Mouse (Mus musculus) forebrain, embryonic 15.5 days (tissue): Measurements from ENCODE around the gene Liph. TPM values are rescaled to one million over a fixed set of nuclear protein-coding genes. Genes with fewer than 3 reads are reported as not detected.

Experiments
- ATAC-seq: fragments of 200-750 bp; cut with Nextera tagmentation; replicated peaks from 2 replicates; pipeline ENCODE4 v1.8.0; 2017; ENCODE audit warnings: mild to moderate bottlenecking, moderate TSS enrichment, moderate library complexity
- H3K27ac ChIP-seq: fragments of 300-500 bp; sonication (generic); replicated peaks from 2 replicates; pipeline ENCODE4 v1.5.1; 2015; ENCODE audit warnings: mild to moderate bottlenecking, inconsistent platforms
- H3K27me3 ChIP-seq: fragments of 300-500 bp; sonication (generic); 2 replicates; pipeline ENCODE4 v1.6.1; 2015; ENCODE audit warnings: inconsistent platforms
- H3K36me3 ChIP-seq: fragments of 300-500 bp; sonication (generic); 2 replicates; pipeline ENCODE4 v1.6.1; 2015; ENCODE audit warnings: mild to moderate bottlenecking, inconsistent platforms
- H3K4me1 ChIP-seq: fragments of 300-500 bp; sonication (generic); 2 replicates; pipeline ENCODE4 v1.6.1; 2015; ENCODE audit warnings: inconsistent platforms
- H3K4me2 ChIP-seq: fragments of 300-500 bp; sonication (generic); replicated peaks from 2 replicates; pipeline ENCODE4 v1.6.1; 2015; ENCODE audit warnings: mild to moderate bottlenecking, inconsistent platforms
- H3K4me3 ChIP-seq: fragments of 300-500 bp; sonication (generic); 2 replicates; pipeline ENCODE4 v1.5.1; 2015; ENCODE audit warnings: mild to moderate bottlenecking, inconsistent platforms
- H3K9ac ChIP-seq: fragments of 300-500 bp; sonication (generic); replicated peaks from 2 replicates; pipeline ENCODE4 v1.6.1; 2015; ENCODE audit warnings: mild to moderate bottlenecking, inconsistent platforms
- H3K9me3 ChIP-seq: fragments of 300-500 bp; sonication (generic); 2 replicates; pipeline ENCODE4 v1.6.1; 2016; ENCODE audit warnings: inconsistent platforms
- WGBS: fragments of 180-500 bp; shearing (Covaris S2); methylation state at CpG from one replicate; pipeline ENCODE4 v1.1.7; 2015; ENCODE audit warnings: mixed read lengths; 5-methylcytosine and 5-hydroxymethylcytosine counted together
- polyA plus RNA-seq: library from polyadenylated mRNA; unstranded; fragments of >200 nt; fragmentation: Nextera tagmentation; extraction: Ambion mirVana; gene quantifications from 2 replicates; pipeline ENCODE4 v1.2.1, GENCODE M21; 2015

The Liph gene
- 0.56 and 0.76 TPM in 2 replicates for polyA plus RNA-seq

- peak within 1 kb of the TSS; percentile 31 for H3K9ac ChIP-seq
- H3K27me3 ChIP-seq: no peaks in the 10 kb centered on the region
- WGBS: 3% methylated on average over 16 of the region's 16 CpGs
- H3K36me3 ChIP-seq: no peaks in the 10 kb centered on the region
- H3K27ac ChIP-seq: no peak within 1 kb of the TSS
- peak within 1 kb of the TSS; percentile 47 for H3K4me2 ChIP-seq
- ATAC-seq: 0 out of 2 replicates have a peak, but pooled peaks have one; percentile 51
- H3K4me1 ChIP-seq: peaks cover 7% of the 10 kb centered on the region
- H3K4me3 ChIP-seq: peak within 1 kb of the TSS; percentile 30
- H3K9me3 ChIP-seq: no peaks in the 10 kb centered on the region
These were observed at the start of gene Liph for GRCm38 (mm10) chr16:21995304-21995703. TSS of gene Liph (minus strand) at chr16:21995663.

GRCm38 (mm10) chr16:22043830-22044229, 48.4 kb upstream of the Liph start:
- Histone ChIP-seq H3K9me3 (no peaks in the 10 kb centered on the region), H3K27ac (no peak overlapping the region), H3K36me3 (peaks cover 58% of the 10 kb centered on the region), H3K4me3 (no peak overlapping the region), H3K9ac (no peak overlapping the region), H3K4me1 (no peaks in the 10 kb centered on the region), H3K27me3 (no peaks in the 10 kb centered on the region), H3K4me2 (no peak overlapping the region)
- ATAC-seq: no peak
- 92% methylated on average over 4 of the region's 4 CpGs for WGBS

GRCm38 (mm10) chr16:22039978-22040377, 44.5 kb upstream of the Liph start:
- no peaks in the 10 kb centered on the region for H3K9me3 ChIP-seq
- H3K4me3 ChIP-seq: no peak overlapping the region
- no peak overlapping the region for H3K9ac ChIP-seq
- peaks cover 65% of the 10 kb centered on the region for H3K36me3 ChIP-seq
- no peaks in the 10 kb centered on the region for H3K4me1 ChIP-seq
- no peak overlapping the region for H3K27ac ChIP-seq
- no peak overlapping the region for H3K4me2 ChIP-seq
- H3K27me3 ChIP-seq: no peaks in the 10 kb centered on the region
- no peak for ATAC-seq
- 95% methylated on average over 1 of the region's 1 CpGs for WGBS

- Histone ChIP-seq H3K4me3 (no peak overlapping the region), H3K4me1 (no peaks in the 10 kb centered on the region), H3K4me2 (no peak overlapping the region), H3K27me3 (no peaks in the 10 kb centered on the region), H3K9ac (no peak overlapping the region), H3K36me3 (peaks cover 51% of the 10 kb centered on the region), H3K27ac (no peak overlapping the region), H3K9me3 (no peaks in the 10 kb centered on the region)
- WGBS: 91% methylated on average over 10 of the region's 10 CpGs
- ATAC-seq: no peak
These were observed 43.1 kb upstream of the Liph start for GRCm38 (mm10) chr16:22038554-22038953.

- 95% methylated on average over 5 of the region's 5 CpGs for WGBS
- Histone ChIP-seq H3K36me3 (peaks cover 70% of the 10 kb centered on the region), H3K27me3 (no peaks in the 10 kb centered on the region), H3K4me2 (no peak overlapping the region), H3K9me3 (no peaks in the 10 kb centered on the region), H3K4me3 (no peak overlapping the region), H3K27ac (no peak overlapping the region), H3K9ac (no peak overlapping the region), H3K4me1 (no peaks in the 10 kb centered on the region)
- ATAC-seq: no peak
These were observed 32.0 kb upstream of the Liph start for GRCm38 (mm10) chr16:22027474-22027873.

GRCm38 (mm10) chr16:22022122-22022521, 26.7 kb upstream of the Liph start:
- Histone ChIP-seq H3K9me3 (peaks cover 5% of the 10 kb centered on the region; the same call in 1 of the 2 replicates), H3K4me2 (no peak overlapping the region), H3K36me3 (peaks cover 65% of the 10 kb centered on the region), H3K4me1 (no peaks in the 10 kb centered on the region), H3K27me3 (no peaks in the 10 kb centered on the region), H3K9ac (no peak overlapping the region), H3K27ac (no peak overlapping the region), H3K4me3 (no peak overlapping the region)
- ATAC-seq: no peak
- WGBS: 100% methylated on average over 2 of the region's 2 CpGs

GRCm38 (mm10) chr16:22015569-22015968, 20.1 kb upstream of the Liph start:
- Histone ChIP-seq H3K4me1 (peaks cover 11% of the 10 kb centered on the region), H3K27me3 (no peaks in the 10 kb centered on the region), H3K4me2 (no peak overlapping the region), H3K36me3 (peaks cover 43% of the 10 kb centered on the region), H3K9ac (no peak overlapping the region), H3K4me3 (no peak overlapping the region), H3K9me3 (no peaks in the 10 kb centered on the region), H3K27ac (no peak overlapping the region)
- no peak for ATAC-seq
- 95% methylated on average over 1 of the region's 1 CpGs for WGBS

- Histone ChIP-seq H3K9me3 (no peaks in the 10 kb centered on the region), H3K27ac (peak overlapping the region; percentile 59), H3K4me2 (peak overlapping the region; percentile 69), H3K9ac (peak overlapping the region; percentile 79), H3K36me3 (no peaks in the 10 kb centered on the region), H3K4me1 (peaks cover 23% of the 10 kb centered on the region), H3K27me3 (no peaks in the 10 kb centered on the region), H3K4me3 (peak overlapping the region; percentile 75)
- ATAC-seq: peak; percentile 71
- WGBS: 0% methylated on average over 50 of the region's 51 CpGs
These were observed 14.1 kb upstream of the Liph start for GRCm38 (mm10) chr16:22009596-22009995.

- H3K27me3 ChIP-seq: no peaks in the 10 kb centered on the region
- H3K4me2 ChIP-seq: peak within 1 kb of the TSS; percentile 69
- peak within 1 kb of the TSS; percentile 75 for H3K4me3 ChIP-seq
- no peaks in the 10 kb centered on the region for H3K9me3 ChIP-seq
- WGBS: under 1% methylated on average over 45 of the region's 45 CpGs
- peak within 1 kb of the TSS; percentile 79 for H3K9ac ChIP-seq
- no peaks in the 10 kb centered on the region for H3K36me3 ChIP-seq
- H3K27ac ChIP-seq: peak within 1 kb of the TSS; percentile 59
- H3K4me1 ChIP-seq: peaks cover 23% of the 10 kb centered on the region
- ATAC-seq: peak; percentile 100
These were observed 13.7 kb upstream of the Liph start, which contains the start of gene Senp2 for GRCm38 (mm10) chr16:22009099-22009584. TSS of gene Senp2 (plus strand) at chr16:22009484.

- 60% methylated on average over 3 of the region's 3 CpGs for WGBS
- no peak overlapping the region for H3K4me3 ChIP-seq
- ATAC-seq: no peak
These were observed 6.1 kb upstream of the Liph start for GRCm38 (mm10) chr16:22001606-22002005.

GRCm38 (mm10) chr16:22001172-22001571, 5.7 kb upstream of the Liph start:
- Histone ChIP-seq H3K4me1 (no peaks in the 10 kb centered on the region), H3K36me3 (no peaks in the 10 kb centered on the region), H3K9ac (no peak overlapping the region), H3K27ac (no peak overlapping the region), H3K4me3 (no peak overlapping the region), H3K4me2 (no peak overlapping the region), H3K27me3 (no peaks in the 10 kb centered on the region), H3K9me3 (no peaks in the 10 kb centered on the region)
- WGBS: 54% methylated on average over 4 of the region's 4 CpGs
- no peak for ATAC-seq

More at GRCm38 (mm10) chr16:22001606-22002005, 6.1 kb upstream of the Liph start:
- H3K27ac ChIP-seq: no peak overlapping the region
- H3K9ac ChIP-seq: no peak overlapping the region
- no peaks in the 10 kb centered on the region for H3K27me3 ChIP-seq
- no peaks in the 10 kb centered on the region for H3K9me3 ChIP-seq
- no peaks in the 10 kb centered on the region for H3K4me1 ChIP-seq
- H3K4me2 ChIP-seq: no peak overlapping the region
- H3K36me3 ChIP-seq: no peaks in the 10 kb centered on the region

- H3K27ac ChIP-seq: no peak overlapping the region
- no peaks in the 10 kb centered on the region for H3K9me3 ChIP-seq
- no peak overlapping the region for H3K4me2 ChIP-seq
- H3K4me1 ChIP-seq: peaks cover 6% of the 10 kb centered on the region
- H3K27me3 ChIP-seq: no peaks in the 10 kb centered on the region
- 87% methylated on average over 4 of the region's 4 CpGs for WGBS
- no peak for ATAC-seq
- no peak overlapping the region for H3K9ac ChIP-seq
- no peaks in the 10 kb centered on the region for H3K36me3 ChIP-seq
- H3K4me3 ChIP-seq: no peak overlapping the region
These were observed 4.7 kb upstream of the Liph start for GRCm38 (mm10) chr16:21999941-22000690.
